Mouse (Mus musculus) cerebellum, postnatal 14 days (tissue): ENCODE results near the gene Fgf23.

ENCODE experiments used
- DNase-seq, 2 experiments: peaks; one replicate each; pipeline ENCODE4 v3.0.0; 2021; ENCODE audit warnings: mixed read lengths in 2 of 2

Fgf23 gene

DNA sequence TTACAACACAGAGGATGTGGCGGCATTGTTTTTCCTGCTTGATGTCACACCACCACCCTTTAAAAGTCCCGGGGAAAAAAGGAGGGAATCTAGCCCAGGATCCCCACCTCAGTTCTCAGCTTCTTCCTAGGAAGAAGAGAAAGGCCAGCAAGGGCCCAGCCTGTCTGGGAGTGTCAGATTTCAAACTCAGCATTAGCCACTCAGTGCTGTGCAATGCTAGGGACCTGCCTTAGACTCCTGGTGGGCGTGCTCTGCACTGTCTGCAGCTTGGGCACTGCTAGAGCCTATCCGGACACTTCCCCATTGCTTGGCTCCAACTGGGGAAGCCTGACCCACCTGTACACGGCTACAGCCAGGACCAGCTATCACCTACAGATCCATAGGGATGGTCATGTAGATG is at the start of gene Fgf23:
TSS of gene Fgf23 (plus strand) at position 86 of the 400 bp plus-strand sequence.
- DNase-seq = no peak

DNA sequence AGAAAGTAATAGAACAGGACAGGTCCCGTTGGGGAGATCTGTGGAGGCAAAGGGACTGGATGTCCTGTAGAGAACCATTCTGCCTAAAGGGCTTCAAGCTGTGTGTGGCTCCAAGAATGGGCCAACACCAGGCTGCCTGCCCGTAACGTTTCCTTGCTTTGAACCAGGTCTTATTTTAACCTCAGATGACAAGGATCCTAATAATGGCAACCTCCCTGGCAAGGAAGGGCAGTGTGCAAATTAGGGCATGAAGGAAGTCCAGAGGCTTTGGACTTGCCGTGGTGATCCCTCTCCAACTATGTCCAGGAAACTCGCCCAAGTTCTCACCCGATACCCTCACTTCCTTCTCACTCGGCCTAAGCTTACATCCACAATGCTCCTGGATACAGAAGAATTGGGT is 47.9 kb upstream of the Fgf23 start:
- no peak for DNase-seq

DNA sequence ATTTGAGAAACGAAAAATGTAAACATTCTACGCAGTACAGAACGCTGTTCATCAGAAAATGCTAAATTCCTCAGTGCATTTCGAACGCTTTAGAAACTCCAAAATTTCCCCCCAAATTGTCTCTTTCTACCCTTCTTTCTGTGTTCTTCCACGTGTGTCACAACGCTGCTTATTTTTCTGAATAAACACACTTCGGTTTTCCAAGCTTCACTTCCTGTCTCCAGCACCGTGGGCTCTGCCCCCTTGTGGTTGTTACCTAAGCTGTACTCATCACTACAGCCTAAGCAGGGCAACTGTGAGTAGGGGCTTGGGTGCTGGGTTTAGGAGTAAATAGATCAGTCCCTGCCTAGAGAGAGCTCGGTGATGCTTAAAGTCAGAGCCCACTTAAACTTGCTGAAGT is 37.9 kb upstream of the Fgf23 start:
- DNase-seq = peak in 1 of 2 experiments; percentile 3

DNA sequence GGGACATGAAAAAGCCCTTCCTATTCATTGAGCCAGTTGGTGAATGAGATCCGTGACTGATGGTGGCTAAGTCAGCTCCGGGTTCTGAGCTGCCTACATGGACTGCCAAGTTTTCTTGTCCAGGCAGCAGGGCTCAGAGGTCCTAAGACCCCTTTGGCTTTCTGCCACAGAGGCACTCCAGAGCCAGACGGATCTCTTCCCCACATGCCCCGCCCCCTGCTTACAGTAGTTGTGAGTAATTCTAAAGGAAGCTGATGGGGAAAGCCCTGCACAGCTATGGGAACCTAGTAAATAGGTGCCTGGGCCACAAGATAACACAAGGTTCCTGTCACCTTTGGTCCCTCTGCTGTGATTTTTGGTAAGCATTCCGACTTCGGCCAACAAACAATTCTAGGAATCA is 27.8 kb upstream of the Fgf23 start:
- DNase-seq = peak; percentile 15 to 26

DNA sequence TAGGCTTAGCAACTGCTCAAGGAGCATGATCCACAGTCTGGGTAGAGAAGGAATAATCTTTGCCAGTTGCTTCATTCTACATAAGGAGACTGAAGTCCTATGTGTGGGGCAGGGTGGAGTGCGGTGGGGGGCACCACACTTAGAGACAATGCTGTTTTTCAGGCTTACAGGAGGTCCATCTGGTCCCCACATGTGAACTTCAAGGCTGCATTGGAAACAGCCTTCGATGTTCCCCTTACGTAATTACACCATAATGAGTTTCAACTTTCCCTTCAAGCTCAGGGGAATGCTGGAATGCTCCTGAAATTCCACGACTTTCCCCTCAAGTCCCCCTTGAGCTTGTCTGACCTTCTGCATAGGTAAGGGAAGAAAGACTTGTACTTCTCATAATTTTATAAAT is 21.9 kb upstream of the Fgf23 start:
- no peak for DNase-seq

DNA sequence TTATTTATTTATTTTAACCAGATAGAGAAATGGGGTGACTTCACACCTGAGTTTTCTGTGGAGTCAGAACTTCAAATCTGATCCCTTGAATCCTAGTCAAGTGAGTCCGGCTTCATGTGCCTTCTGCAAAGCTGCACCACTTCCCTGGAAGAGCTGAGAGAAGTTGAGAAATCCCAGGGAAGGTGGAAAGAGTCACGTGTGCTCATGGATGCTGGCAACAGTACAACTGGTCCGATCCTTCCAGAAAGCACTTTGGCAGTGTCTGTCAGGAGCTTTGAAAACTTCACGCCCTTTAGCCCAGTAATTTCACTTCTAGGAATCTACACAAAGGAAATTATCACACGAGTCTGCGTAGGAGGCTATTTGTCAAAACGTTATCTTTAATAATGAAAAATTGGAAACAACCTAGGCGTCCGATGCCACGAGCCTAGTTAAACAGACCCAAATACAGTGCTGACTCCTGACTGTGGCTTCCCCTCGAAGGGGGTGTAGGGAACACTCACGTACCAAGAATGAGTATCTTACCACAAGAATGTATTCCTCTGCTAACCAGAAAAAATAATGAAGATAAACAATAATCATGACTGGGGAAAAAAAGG is 15.6 kb upstream of the Fgf23 start:
- no peak for DNase-seq

DNA sequence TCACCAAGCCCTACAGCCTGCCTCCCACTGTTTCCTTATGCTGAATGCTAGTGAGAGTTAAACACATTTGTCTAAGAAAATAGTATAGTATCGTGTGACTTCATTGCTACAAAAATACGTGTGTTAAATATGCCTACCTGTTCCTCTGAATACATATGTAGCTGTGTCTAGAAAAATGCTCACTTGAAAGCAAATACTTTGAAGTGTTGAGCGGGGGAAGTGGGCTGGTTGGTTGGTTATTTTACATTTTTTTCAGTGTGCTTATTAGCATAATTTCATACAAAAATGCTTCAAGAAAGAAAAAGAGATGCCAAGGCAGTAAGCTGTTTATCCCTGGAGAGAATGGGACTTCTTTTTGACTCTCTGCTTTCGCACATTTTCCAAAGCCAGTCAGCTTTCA is 12.7 kb upstream of the Fgf23 start:
- no peak for DNase-seq

- DNase-seq = no peak
These were observed 8.8 kb upstream of the Fgf23 start for GRCm38 (mm10) chr6:127063915-127064314.

DNA sequence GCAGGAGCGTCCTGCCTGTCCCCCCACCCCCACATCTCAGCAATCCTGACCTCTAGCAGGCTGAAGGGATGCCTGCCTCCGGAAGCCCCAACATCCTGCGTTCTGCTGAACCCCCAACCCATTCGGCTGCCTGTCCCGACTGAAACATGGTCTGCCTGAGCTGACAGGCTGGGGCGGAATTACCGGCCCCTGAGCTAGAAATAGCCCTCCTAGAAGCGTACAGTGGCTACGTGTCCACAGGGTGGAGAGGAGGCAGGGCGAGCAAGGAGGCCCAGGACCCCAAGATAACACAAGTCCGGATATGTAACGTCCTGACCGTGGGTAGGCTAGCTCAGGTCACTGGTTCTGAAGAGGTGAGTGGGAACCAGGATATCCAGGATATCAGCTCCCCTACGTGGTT is 7.9 kb upstream of the Fgf23 start:
- no peak for DNase-seq

DNA sequence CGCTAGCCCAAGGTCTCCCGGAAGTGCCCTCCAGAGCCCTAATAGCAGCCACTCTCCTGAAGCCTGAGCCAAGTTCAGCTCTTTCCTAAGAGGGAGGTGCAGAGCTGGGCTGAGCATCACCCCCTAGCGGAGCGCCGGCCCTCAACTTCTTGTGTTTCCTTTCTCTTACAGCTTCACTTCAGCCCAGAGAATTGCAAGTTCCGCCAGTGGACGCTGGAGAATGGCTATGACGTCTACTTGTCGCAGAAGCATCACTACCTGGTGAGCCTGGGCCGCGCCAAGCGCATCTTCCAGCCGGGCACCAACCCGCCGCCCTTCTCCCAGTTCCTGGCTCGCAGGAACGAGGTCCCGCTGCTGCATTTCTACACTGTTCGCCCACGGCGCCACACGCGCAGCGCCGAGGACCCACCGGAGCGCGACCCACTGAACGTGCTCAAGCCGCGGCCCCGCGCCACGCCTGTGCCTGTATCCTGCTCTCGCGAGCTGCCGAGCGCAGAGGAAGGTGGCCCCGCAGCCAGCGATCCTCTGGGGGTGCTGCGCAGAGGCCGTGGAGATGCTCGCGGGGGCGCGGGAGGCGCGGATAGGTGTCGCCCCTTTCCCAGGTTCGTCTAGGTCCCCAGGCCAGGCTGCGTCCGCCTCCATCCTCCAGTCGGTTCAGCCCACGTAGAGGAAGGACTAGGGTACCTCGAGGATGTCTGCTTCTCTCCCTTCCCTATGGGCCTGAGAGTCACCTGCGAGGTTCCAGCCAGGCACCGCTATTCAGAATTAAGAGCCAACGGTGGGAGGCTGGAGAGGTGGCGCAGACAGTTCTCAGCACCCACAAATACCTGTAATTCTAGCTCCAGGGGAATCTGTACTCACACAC is 7.4 kb downstream of the Fgf23 start:
- DNase-seq = peak; percentile 77 to 81

- no peak for DNase-seq
These were observed 9.1 kb downstream of the Fgf23 start for GRCm38 (mm10) chr6:127081820-127082219.

- DNase-seq = peak; percentile 72 to 79
These were observed 14.0 kb downstream of the Fgf23 start for GRCm38 (mm10) chr6:127086739-127087138.

GRCm38 (mm10) chr6:127094565-127094964 is 21.9 kb downstream of the Fgf23 start:
- peak; percentile 44 to 61 for DNase-seq

GRCm38 (mm10) chr6:127103506-127104275 is 31.0 kb downstream of the Fgf23 start:
- DNase-seq = no peak

GRCm38 (mm10) chr6:127104396-127105029 is 31.8 kb downstream of the Fgf23 start:
- no peak for DNase-seq

DNA sequence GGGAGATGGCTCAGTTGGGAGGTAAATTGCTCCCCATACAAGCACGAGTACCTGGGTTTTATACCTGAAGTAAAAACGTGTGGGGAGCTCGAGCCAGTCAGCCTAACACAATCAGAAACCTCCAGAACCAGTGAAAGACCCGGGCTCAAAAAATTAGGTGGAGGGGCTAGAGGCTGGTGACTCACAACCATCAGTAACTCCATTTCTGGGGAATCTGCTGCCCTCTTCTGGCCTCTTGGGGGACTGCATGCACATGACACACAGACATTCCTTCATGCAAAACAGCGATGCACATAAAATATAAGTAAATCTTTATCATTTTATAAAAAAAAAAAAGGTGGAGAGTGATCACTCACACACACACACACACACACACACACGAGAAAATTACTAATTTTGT is 32.4 kb downstream of the Fgf23 start:
- DNase-seq = peak; percentile 66 to 81

GRCm38 (mm10) chr6:127106189-127106588 is 33.5 kb downstream of the Fgf23 start:
- DNase-seq = no peak

DNA sequence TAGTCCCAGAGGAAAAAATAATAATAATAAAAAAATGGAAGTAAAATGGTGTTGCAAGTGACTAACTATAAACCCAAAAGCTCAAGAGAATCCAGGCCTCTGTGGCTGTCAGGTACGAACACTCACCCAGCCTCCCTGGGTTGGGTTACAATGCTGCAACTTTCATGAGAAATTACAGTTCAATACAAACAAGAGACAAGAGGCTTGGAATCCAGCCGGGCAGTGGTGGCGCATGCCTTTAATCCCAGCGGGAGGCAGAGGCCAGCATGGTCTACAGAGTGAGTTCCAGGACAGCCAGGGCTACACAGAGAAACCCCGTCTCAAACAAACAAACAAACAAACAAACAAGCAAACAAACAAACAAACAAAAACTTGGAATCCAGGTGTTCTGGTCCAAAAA is 34.0 kb downstream of the Fgf23 start:
- peak in 1 of 2 experiments; percentile 24 for DNase-seq

GRCm38 (mm10) chr6:127107413-127107812 is 34.7 kb downstream of the Fgf23 start:
- DNase-seq = no peak

- DNase-seq = no peak
These were observed 35.8 kb downstream of the Fgf23 start for GRCm38 (mm10) chr6:127108368-127109060.

GRCm38 (mm10) chr6:127109402-127109930 is 36.8 kb downstream of the Fgf23 start, which contains the start of gene Tigar:
TSS of gene Tigar (minus strand) at chr6:127109557.
- peak; percentile 98 for DNase-seq
